Mouse (Mus musculus) hindbrain, embryonic 16.5 days (tissue): Measurements from ENCODE around the gene S1pr5. TPM values are rescaled to one million over a fixed set of nuclear protein-coding genes. Genes with fewer than 3 reads are reported as not detected.

Experiments used
- ATAC-seq: fragments of 200-750 bp; cut with Nextera tagmentation; 2 replicates; pipeline ENCODE4 v1.8.0; 2017; ENCODE audit warnings: moderate TSS enrichment, moderate library complexity
- H3K27ac ChIP-seq: fragments of 300-500 bp; sonication (generic); 2 replicates; pipeline ENCODE4 v1.5.1; 2014; ENCODE audit warnings: low read depth, mild to moderate bottlenecking, control low read depth, low read length, moderate library complexity
- H3K27me3 ChIP-seq: fragments of 300-500 bp; sonication (generic); replicated peaks from 2 replicates; pipeline ENCODE4 v1.6.1; 2014; ENCODE audit warnings: low read length; ENCODE audit not compliant: control insufficient read depth, insufficient read depth
- H3K36me3 ChIP-seq: fragments of 300-500 bp; sonication (generic); 2 replicates; pipeline ENCODE4 v1.6.1; 2014; ENCODE audit warnings: mild to moderate bottlenecking, low read length, moderate library complexity, mixed read lengths; ENCODE audit not compliant: control insufficient read depth, insufficient read depth
- H3K4me1 ChIP-seq: fragments of 300-500 bp; sonication (generic); 2 replicates; pipeline ENCODE4 v1.6.1; 2014; ENCODE audit warnings: low read depth, low read length; ENCODE audit not compliant: control insufficient read depth, insufficient read depth
- H3K4me2 ChIP-seq: fragments of 300-500 bp; sonication (generic); 2 replicates; pipeline ENCODE4 v1.6.1; 2014; ENCODE audit warnings: mild to moderate bottlenecking, low read length, control low read depth, moderate library complexity
- H3K4me3 ChIP-seq: fragments of 300-500 bp; sonication (generic); 2 replicates; pipeline ENCODE4 v1.5.1; 2014; ENCODE audit warnings: mild to moderate bottlenecking, low read length, control low read depth, moderate library complexity
- H3K9ac ChIP-seq: fragments of 300-500 bp; sonication (generic); 2 replicates; pipeline ENCODE4 v1.6.1; 2014; ENCODE audit warnings: low read depth, mild to moderate bottlenecking, control low read depth, low read length, moderate library complexity
- H3K9me3 ChIP-seq: fragments of 300-500 bp; sonication (generic); 2 replicates; pipeline ENCODE4 v1.6.1; 2014; ENCODE audit warnings: mild to moderate bottlenecking, low read length, moderate library complexity; ENCODE audit not compliant: control insufficient read depth
- WGBS: fragments of 180-500 bp; shearing (Covaris S2); extraction: QIAGEN DNeasy Blood & Tissue Kit; methylation state at CpG from one replicate; pipeline ENCODE4 v1.1.7; 2014; 5-methylcytosine and 5-hydroxymethylcytosine counted together
- polyA plus RNA-seq: library from polyadenylated mRNA; unstranded; fragments of >200 nt; fragmentation: Nextera tagmentation; extraction: Ambion mirVana; gene quantifications from 2 replicates; pipeline ENCODE4 v1.2.1, GENCODE M21; 2015

S1pr5 gene
- polyA plus RNA-seq, 1 experiment from 2014 or later, result 5.7 TPM

- WGBS, result 77% methylated on average over 4 of the region's 4 CpGs
- no peak overlapping the region for H3K4me3 ChIP-seq
- H3K27me3 ChIP-seq, result no peaks in the 10 kb centered on the region
- H3K4me2 ChIP-seq, result no peak overlapping the region
- no peaks in the 10 kb centered on the region for H3K9me3 ChIP-seq
- no peak overlapping the region for H3K27ac ChIP-seq
- no peak for ATAC-seq
- peaks cover 7% of the 10 kb centered on the region for H3K4me1 ChIP-seq
- H3K9ac ChIP-seq, result no peak overlapping the region
- 0 out of 2 replicates have a peak, but pooled peaks cover 2% of the 10 kb centered on the region for H3K36me3 ChIP-seq
These were observed 53.3 kb downstream of the S1pr5 start for GRCm38 (mm10) chr9:21194787-21195493.

- no peaks in the 10 kb centered on the region for H3K27me3 ChIP-seq
- peaks cover 7% of the 10 kb centered on the region for H3K4me1 ChIP-seq
- no peak overlapping the region for H3K9ac ChIP-seq
- WGBS, result 91% methylated on average over 3 of the region's 3 CpGs
- H3K27ac ChIP-seq, result no peak overlapping the region
- no peaks in the 10 kb centered on the region for H3K9me3 ChIP-seq
- H3K4me3 ChIP-seq, result no peak overlapping the region
- no peaks in the 10 kb centered on the region for H3K36me3 ChIP-seq
- no peak overlapping the region for H3K4me2 ChIP-seq
- ATAC-seq, result no peak
These were observed 54.5 kb downstream of the S1pr5 start for GRCm38 (mm10) chr9:21193786-21194185.

Other genes with a start within 250 kb of the S1pr5 start
- 112 and 114 TPM in 2 replicates for gene Mrpl4, start 245.7 kb downstream of the S1pr5 start, polyA plus RNA-seq
- gene Icam1, start 232.5 kb downstream of the S1pr5 start, polyA plus RNA-seq, result 3.4 and 5.3 TPM in 2 replicates
- gene Icam4, start 219.1 kb downstream of the S1pr5 start, polyA plus RNA-seq, result 0.27 and 0.29 TPM in 2 replicates
- gene Icam5, start 216.4 kb downstream of the S1pr5 start, polyA plus RNA-seq, result 2.8 and 3.2 TPM in 2 replicates
- 1.5 and 2.1 TPM in 2 replicates for gene Zglp1, start 181.3 kb downstream of the S1pr5 start, polyA plus RNA-seq
- 1.3 and 2.2 TPM in 2 replicates for gene Gm49373, start 175.3 kb downstream of the S1pr5 start, polyA plus RNA-seq
- 75.2 and 80.8 TPM in 2 replicates for gene Fdx1l, start 174.8 kb downstream of the S1pr5 start, polyA plus RNA-seq
- gene Gm38431, start 156.4 kb downstream of the S1pr5 start, polyA plus RNA-seq, result 1.3 TPM in 2 replicates
- 25.9 and 35.9 TPM in 2 replicates for gene Raver1, start 156.4 kb downstream of the S1pr5 start, polyA plus RNA-seq
- 9.5 and 10.5 TPM in 2 replicates for gene Tyk2, start 117.2 kb downstream of the S1pr5 start, polyA plus RNA-seq
- gene Cdc37, start 98.5 kb downstream of the S1pr5 start, polyA plus RNA-seq, result 204 and 211 TPM in 2 replicates
- gene Pde4a, start 82.7 kb downstream of the S1pr5 start, polyA plus RNA-seq, result 47.7 and 50.5 TPM in 2 replicates
- gene Keap1, start 9.1 kb downstream of the S1pr5 start, polyA plus RNA-seq, result 71.5 and 72.0 TPM in 2 replicates
- gene Atg4d, start 16.9 kb upstream of the S1pr5 start, polyA plus RNA-seq, result 52.6 and 52.8 TPM in 2 replicates
- gene Kri1, start 39.5 kb upstream of the S1pr5 start, polyA plus RNA-seq, result 14.5 and 16.8 TPM in 2 replicates
- gene Cdkn2d, start 43.0 kb upstream of the S1pr5 start, polyA plus RNA-seq, result 121 and 138 TPM in 2 replicates
- gene Ap1m2, start 63.9 kb upstream of the S1pr5 start, polyA plus RNA-seq, result 2.8 and 2.9 TPM in 2 replicates
- 63.9 and 78.0 TPM in 2 replicates for gene Slc44a2, start 72.3 kb upstream of the S1pr5 start, polyA plus RNA-seq
- 186 and 210 TPM in 2 replicates for gene Ilf3, start 119.4 kb upstream of the S1pr5 start, polyA plus RNA-seq
- 50.3 and 53.7 TPM in 2 replicates for gene Qtrt1, start 163.4 kb upstream of the S1pr5 start, polyA plus RNA-seq
- 61.9 and 69.2 TPM in 2 replicates for gene Dnm2, start 176.5 kb upstream of the S1pr5 start, polyA plus RNA-seq